ENCODE assay signal across 8 mouse cellular contexts in the genomic region with DNA sequence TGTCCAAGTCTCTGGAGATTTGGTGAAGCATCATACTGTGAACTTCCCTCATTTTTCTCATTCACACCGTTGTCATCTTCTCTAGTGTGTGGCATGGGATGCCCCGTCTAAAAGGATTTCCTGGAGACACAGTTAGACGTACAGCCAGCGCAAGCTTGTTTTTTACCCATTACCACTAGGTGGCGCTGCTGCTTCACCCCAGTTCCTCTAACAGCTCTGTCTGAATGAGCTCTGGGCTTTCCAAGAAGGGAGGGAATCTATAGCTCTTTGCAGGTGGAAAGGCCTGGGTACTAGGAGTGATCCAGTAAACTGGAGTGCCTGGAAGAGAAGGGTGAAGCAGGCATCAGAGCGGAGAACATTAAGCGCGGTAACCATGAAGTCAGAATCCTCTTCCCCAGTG. TPM values are rescaled to one million over a fixed set of nuclear protein-coding genes. Genes with fewer than 3 reads are reported as not detected.
DNase-seq lines count a peak whose midpoint lies in the region; ATAC-seq and TF ChIP-seq lines count a peak whose summit lies in the region.

No protein-coding gene starts in this region.

- H3K36me3 ChIP-seq in forebrain, embryonic 14.5 days (ENCODE audit: control insufficient read depth, insufficient read depth, low read length): peaks cover 35% of the 10 kb centered on the region
- peaks cover 5% of the 10 kb centered on the region; the same call in 1 of the 2 replicates for H3K36me3 ChIP-seq in hindbrain, embryonic 11.5 days (ENCODE audit: control insufficient read depth, insufficient read depth, low read length)

- ATAC-seq in forebrain, embryonic 14.5 days: peak; percentile 76
- peak; percentile 33; the same call in 1 of the 2 replicates for ATAC-seq in hindbrain, embryonic 11.5 days (ENCODE audit: low FRiP score)

- intact Hi-C loops in left cerebral cortex, adult 2 months (cut with DNase I): loop anchor here (1.0 kb wide), 2 partner anchors 184 to 209 kb away; no protein-coding TSS in a partner anchor

- no peak overlapping the region for H3K27ac ChIP-seq in forebrain, embryonic 14.5 days (ENCODE audit: low read depth, low read length)
- H3K27ac ChIP-seq in hindbrain, embryonic 11.5 days (ENCODE audit: low read depth, low read length): no peak overlapping the region
- H3K27ac ChIP-seq in left cerebral cortex, adult 2 months: no peak overlapping the region

- 19% methylated on average over 8 of the region's 8 CpGs for WGBS in forebrain, embryonic 14.5 days
- 24% methylated on average over 8 of the region's 8 CpGs for WGBS in hindbrain, embryonic 11.5 days

- no peak overlapping the region for H3K4me3 ChIP-seq in forebrain, embryonic 14.5 days (ENCODE audit: low read depth, low read length)
- no peak overlapping the region for H3K4me3 ChIP-seq in hindbrain, embryonic 11.5 days (ENCODE audit: low read depth, low read length)
- H3K4me3 ChIP-seq in left cerebral cortex, adult 2 months: no peak overlapping the region

- H3K4me1 ChIP-seq in forebrain, embryonic 14.5 days (ENCODE audit: control insufficient read depth, insufficient read depth, low read length): no peaks in the 10 kb centered on the region
- H3K4me1 ChIP-seq in hindbrain, embryonic 11.5 days (replicated peaks; ENCODE audit: control insufficient read depth, insufficient read depth, low read length): no peaks in the 10 kb centered on the region

- peak; percentile 91 for TF ChIP-seq CTCF in left cerebral cortex, adult 2 months (IDR thresholded peaks at IDR 0.05)

- H3K4me2 ChIP-seq in forebrain, embryonic 14.5 days (ENCODE audit: low read length): no peak overlapping the region
- no peak overlapping the region for H3K4me2 ChIP-seq in hindbrain, embryonic 11.5 days (replicated peaks; ENCODE audit: low read depth, low read length)

- H3K9ac ChIP-seq in forebrain, embryonic 14.5 days (ENCODE audit: low read length): no peak overlapping the region
- H3K9ac ChIP-seq in hindbrain, embryonic 11.5 days (ENCODE audit: low read depth, low read length): no peak overlapping the region

- DNase-seq in Muller cell, postnatal 12 days (ENCODE audit: inconsistent ontology term): peak; percentile 65
- peak; percentile 66 for DNase-seq in c-Kit-positive CD71-positive TER-119-negative erythroid progenitor cells, embryonic 14.5 days (ENCODE audit: low read depth)
- peak; percentile 94 for DNase-seq in forebrain, embryonic 14.5 days (ENCODE audit: low spot score)
- peak; percentile 92 for DNase-seq in hindbrain, embryonic 11.5 days (ENCODE audit: low spot score)
- DNase-seq in left cerebral cortex, adult 2 months (ENCODE audit: extremely low spot score in 1 of 2, low spot score in 2 of 2): peak; percentile 68 to 78
- peak; percentile 88 for DNase-seq in mesoderm, embryonic 11.5 days (ENCODE audit: low read depth, low spot score)
- DNase-seq in right cerebral cortex, postnatal 25 days: peak; percentile 72
- peak; percentile 52 for DNase-seq in yolk sac, embryonic 10.5 days (ENCODE audit: low spot score)

- H3K9me3 ChIP-seq in forebrain, embryonic 14.5 days (replicated peaks; ENCODE audit: control insufficient read depth, low read length): no peaks in the 10 kb centered on the region
- H3K9me3 ChIP-seq in hindbrain, embryonic 11.5 days (ENCODE audit: control insufficient read depth, low read length): no peaks in the 10 kb centered on the region

- no peaks in the 10 kb centered on the region for H3K27me3 ChIP-seq in forebrain, embryonic 14.5 days (replicated peaks; ENCODE audit: control insufficient read depth, insufficient read depth, low read length)
- H3K27me3 ChIP-seq in hindbrain, embryonic 11.5 days (ENCODE audit: control insufficient read depth, insufficient read depth, low read length): no peaks in the 10 kb centered on the region

RNA-seq across cellular contexts. Expression of gene Arf2, which starts 20.9 kb away (rescaled TPM):
- 176 and 193 TPM in 2 replicates for polyA plus RNA-seq in forebrain, embryonic 14.5 days (2014; fragmentation: Nextera tagmentation; extraction: Ambion mirVana)
- 143 and 145 TPM in 2 replicates for polyA plus RNA-seq in hindbrain, embryonic 11.5 days (2014; fragmentation: Nextera tagmentation; extraction: Ambion mirVana)
- total RNA-seq in left cerebral cortex, adult 2 months (2021): 10 to 100 TPM; 49.5 to 51.4 TPM

RNA-seq across cellular contexts. Expression of gene Nsf, which starts 33.6 kb away (rescaled TPM):
- 64.4 and 81.6 TPM in 2 replicates for polyA plus RNA-seq in forebrain, embryonic 14.5 days (2014; fragmentation: Nextera tagmentation; extraction: Ambion mirVana)
- 55.0 and 59.7 TPM in 2 replicates for polyA plus RNA-seq in hindbrain, embryonic 11.5 days (2014; fragmentation: Nextera tagmentation; extraction: Ambion mirVana)
- total RNA-seq in left cerebral cortex, adult 2 months (2021): 100 to 1,000 TPM; 858 to 979 TPM
